Mouse (Mus musculus): Measurements from ENCODE around the gene Gm11568.

- TF ChIP-seq CTCF (IDR thresholded peaks at IDR 0.05; ENCODE audit: insufficient read depth, low read length), result no peak
- TF ChIP-seq POLR2A (IDR thresholded peaks at IDR 0.05; ENCODE audit: borderline replicate concordance, extremely low read depth, low read depth, low read length), result no peak
Observed at GRCm38 (mm10) chr11:99858761-99859160, 1.0 kb downstream of the Gm11568 start.

All from lung, adult 2 months (tissue).